Mouse (Mus musculus): ENCODE data around the gene Fhl2.
A peak's percentile ranks its signal among the peaks of the same experiment; 100 is the strongest.

The Fhl2 gene

DNA sequence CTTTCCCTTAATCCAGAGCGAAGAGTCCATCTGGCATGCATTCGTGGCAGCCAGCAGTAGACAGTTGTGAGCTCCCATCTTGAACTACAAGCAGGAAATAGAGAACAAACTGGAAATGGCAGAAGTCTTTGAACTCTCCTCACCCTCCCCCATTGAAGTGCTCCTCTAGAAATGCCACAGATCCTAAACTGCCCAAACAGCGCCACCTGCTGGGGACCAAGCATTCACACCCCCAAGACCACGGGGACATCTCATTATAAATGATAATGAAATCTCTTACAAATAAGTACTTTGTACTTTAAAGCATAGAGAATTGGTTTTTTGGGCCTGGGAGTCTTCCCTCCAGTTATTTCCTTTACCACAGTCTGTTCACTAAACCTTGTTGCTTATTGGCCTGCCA, 86.2 kb downstream of the Fhl2 start:
- peak; percentile 40 for DNase-seq (ENCODE audit: low read depth, low spot score)

DNA sequence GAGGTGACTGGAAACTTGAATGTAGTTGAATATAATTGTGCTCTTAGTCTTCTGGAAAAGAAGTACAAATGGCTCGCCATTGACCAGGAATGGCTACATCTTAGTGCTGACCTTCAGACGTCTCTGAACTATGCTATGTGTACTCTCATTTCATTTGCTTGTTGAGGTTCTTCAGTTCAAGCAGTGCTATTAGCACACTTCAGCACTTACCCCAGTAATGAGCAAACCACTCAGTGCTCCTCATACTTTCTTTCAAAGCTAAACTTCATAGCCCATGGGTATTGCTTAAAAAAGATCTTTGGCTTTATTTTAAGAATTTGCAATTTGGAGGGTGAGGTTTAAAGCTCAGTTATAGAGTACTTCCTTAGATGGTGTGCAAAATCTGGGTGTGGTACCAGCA, 88.1 kb downstream of the Fhl2 start:
- DNase-seq (ENCODE audit: low read depth, low spot score): no peak

DNA sequence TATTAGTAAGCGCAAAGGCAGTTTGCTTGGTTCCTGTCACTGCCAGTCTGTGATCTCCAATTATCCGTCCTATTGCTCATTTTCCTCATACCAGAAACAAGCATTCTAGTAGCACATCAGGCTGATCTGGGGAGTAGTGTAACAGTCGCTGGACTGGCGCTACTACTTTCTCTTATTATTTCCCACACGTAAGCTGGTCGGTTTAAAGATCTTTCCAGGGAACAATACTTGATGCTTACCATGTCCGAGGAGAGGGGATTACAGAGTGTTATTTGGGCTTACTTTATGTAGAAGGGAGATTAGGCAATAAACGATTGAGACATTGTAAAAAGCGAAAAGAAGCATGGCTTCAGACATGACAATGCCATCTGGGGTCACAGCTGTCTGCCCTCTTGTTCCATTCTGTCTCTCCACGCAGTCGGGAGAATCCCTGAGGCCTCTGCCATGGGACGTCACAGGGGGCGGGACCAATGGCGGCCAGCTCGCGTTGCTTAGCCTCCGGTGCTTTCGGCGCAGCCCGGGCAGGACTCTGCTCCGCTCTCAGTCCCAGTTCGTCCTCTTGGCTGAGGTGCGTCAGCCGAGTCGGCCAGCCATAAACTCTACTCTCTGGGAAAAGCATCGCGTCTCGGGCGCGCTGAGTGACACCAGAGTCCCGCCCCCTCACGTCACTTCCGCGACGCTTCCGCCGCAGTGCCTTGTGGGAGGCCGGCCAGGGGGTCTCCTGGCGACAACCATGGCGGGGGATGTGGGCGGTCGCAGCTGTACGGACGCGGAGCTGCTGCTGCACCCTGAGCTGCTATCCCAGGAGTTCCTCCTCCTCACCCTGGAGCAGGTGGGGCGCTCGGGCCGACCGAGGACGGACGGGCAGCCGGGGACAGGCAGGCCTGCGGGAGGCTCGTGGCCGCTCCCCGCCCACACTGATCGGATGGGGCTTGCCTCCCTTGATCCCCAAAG, 98.5 kb downstream of the Fhl2 start, which contains the start of the genes Tgfbrap1 and AI597479:
Gene Tgfbrap1, minus strand, starts transcription at position 607 of the 954 bp plus-strand sequence.
Gene AI597479, plus strand, starts transcription at position 680 of the 954 bp plus-strand sequence.
- peak; percentile 79 for DNase-seq (ENCODE audit: low read depth, low spot score)

DNA sequence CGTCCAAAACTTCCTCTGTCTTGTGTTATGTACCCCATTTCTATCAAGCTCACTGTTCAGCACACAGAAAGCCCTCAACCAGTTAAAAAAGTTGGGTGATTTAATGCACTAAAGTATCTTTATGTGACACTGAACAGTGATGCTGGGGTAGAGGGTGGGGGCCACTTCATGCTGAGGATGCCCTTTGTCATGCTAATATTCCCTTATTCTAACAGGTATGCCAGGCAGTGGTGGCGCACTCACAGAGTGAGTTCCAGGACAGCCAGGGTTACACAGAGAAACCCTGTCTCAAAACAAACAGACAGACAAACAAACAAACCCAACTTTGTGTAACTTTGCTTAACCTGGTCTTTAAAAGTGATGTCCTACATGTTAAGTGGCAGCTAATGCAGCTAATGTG, 102.6 kb downstream of the Fhl2 start:
- no peak for DNase-seq (ENCODE audit: low read depth, low spot score)

DNA sequence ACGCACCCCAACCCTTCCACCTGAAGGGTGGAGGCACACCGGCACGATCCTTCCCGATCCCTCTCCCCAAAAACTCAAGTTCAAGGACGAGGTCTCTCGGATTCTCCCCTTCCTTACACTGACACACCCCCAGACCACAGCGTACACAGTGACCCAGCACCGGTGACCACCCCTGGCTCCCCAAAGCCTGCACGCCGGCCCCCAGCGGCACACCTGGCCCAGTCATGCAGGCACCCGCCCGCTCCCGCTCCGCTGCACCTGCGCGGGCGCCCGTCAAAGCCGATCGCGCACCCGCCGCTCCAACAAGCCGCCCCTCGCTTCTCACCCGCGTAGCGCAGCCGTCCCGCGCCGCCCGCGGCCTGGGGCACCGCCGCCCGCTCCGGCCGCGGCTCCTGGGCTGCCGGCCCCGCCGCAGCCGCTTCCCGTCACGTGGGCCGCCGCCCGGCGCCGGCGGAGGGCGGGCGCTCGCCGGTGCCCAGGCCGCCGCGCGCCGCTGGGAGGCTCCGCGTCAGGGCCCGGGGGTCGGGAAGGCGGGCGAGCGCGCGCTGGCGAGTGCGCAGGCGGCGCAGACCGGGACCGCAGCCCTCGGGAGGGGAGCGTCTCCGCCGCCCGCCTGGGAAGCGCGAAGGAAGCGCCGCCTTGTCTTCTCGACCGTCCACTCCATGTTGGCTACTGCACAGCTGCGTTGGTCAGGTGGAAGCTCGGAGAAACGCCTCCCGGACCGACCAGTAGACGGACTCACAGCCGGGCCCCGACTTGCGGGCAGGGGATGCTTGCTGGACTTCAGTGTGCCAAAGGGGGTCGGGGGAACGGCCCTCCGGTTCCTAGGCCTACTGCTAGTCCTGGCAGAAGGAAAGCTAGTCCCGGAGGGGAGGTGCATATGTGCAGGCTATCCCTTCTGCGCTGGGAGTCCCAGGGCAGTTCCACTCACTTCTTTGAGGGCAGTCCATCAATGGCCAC, 104.4 kb downstream of the Fhl2 start:
- DNase-seq (ENCODE audit: low read depth, low spot score): peak; percentile 33

DNA sequence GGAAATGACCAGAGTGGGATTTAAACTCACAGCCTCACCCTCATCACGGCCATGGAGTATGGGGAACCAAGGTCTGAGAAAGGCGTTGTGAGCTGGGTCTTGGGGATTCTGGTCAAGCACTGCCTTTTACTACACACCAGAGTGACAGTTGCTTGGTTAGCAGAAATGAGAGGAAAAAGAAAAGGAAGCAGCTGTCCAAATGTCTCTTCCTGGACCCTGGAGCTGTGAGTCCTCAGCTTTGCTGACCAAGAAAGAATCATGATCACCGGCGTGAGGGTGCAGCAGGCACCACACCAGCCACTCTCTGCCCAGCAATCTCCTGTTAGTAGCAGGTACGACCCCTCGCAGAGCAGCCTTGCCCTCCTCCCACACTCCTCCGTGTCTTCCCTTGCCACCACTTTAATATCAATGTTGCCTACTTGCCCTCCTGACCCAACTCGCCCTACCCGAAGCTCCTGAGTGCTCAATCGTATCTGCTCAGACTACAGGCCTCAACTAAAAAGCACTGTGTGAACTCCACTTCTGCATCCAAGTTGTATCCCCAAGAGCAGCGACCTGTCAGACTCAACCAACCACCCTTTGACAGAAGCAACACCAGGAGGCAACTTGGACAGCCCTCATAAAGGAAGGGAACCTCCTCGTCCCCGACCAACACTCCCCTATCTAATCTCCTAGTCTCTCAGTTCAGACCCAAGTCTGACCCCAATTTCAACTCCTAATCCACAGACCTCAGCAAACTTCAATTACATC, 105.3 kb downstream of the Fhl2 start:
- peak; percentile 13 for DNase-seq (ENCODE audit: low read depth, low spot score)

DNA sequence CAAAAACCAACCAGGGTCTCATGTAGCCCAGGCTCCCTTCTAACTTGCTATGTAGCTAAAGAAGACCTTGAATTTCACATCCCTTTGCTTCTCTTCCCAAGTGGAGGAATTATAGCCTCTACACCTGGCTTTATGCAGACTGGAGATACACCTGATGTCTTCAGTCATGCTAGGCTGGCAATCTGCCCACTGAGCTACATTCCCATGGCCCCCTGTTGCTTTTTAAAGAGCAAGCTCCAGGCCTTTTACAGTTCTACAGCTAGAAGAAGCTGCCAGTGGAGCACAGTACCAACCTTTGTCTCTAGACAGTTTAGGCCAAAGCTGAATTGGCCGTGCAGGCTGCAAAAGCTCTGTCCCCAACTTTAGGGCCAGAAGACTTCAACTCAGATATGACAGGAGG, 106.4 kb downstream of the Fhl2 start:
- DNase-seq (ENCODE audit: low read depth, low spot score): no peak

DNA sequence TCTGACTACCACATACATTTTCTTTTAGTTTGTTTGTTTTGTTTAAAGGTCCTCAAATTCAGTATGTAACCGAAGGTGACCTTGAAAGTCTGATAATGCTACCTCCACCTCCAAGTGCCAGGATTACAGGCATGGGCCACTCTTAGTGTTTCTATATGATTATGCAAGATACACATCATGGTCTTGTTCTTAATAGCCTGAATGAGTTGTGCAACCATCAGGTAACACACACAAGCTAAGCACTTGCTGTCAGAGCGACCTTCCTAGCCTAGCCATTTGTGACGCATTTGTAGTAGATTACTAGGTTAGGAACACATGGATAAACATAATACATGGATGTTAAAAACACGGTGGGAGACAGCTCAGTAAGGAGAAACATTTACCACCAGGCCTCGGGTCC, 113.8 kb downstream of the Fhl2 start:
- no peak for DNase-seq (ENCODE audit: low read depth, low spot score)

DNA sequence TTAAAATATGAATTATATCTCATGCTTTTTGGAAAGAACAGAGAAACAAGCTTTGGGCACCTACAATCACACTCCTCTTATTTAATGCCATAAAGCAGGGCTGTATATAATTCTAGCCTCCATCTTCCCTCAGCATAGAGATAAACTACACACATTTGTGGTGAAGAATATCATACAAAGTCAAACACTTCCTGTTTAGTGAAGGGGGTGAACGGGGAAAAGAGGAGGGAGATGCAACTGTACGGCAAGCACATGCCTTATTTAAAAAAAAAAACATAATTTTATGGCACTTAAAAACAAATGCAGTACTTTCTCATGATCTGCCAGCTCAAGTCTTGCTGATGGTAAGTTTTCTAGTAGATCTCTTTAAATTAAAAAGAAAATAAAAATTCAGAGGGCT, 118.7 kb downstream of the Fhl2 start:
- no peak for DNase-seq (ENCODE audit: low read depth, low spot score)

DNA sequence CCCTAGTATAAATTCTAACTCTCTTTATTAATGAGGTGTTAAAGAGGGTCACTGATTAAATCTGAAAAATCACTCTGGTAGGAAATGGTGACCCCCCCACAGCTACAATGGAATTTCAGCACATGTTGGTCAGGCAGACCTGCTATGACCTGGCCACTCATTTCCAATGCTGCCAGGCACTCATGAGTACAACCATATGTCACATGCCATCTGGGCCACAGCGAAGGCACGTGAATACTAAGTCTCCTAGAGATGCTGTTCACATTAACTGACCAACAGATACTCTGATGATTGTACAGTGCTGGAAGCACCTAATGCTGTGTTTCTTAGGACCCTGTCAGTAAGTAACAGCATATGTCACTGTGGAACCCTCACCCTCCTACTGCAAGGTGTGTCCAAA, 122.0 kb downstream of the Fhl2 start:
- no peak for DNase-seq (ENCODE audit: low read depth, low spot score)

Measured in c-Kit-negative CD71-positive TER-119-positive erythroid progenitor cells, embryonic 14.5 days (primary cell).